Mouse (Mus musculus): ENCODE data around the gene Elavl3.

DNA sequence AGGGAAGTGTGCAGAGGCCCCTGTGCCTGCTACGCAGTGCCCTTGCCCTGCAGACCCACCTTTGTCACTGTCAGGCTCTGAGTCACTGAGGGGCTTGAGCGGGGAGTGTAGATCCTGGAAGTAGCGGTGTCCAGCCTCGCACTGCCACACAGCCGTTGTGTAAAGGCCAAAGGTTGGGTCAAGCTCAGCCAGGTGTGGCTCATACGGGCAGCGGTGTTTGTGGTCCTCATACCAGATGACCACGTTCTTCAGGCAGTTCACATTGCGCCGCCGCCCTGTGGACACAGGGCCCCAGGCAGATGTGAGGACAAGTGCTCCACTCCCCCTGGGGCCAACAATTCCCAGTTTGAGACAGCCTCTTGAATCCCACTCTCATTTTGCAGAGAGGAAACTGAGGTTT, 13.8 kb upstream of the Elavl3 start:
- TF ChIP-seq CTCF (IDR thresholded peaks at IDR 0.05; ENCODE audit: extremely low read depth, insufficient read depth, insufficient read length, insufficient replicate concordance) (no peak), POLR2A (IDR thresholded peaks at IDR 0.05; ENCODE audit: low read depth, low read length) (no peak)

Measured in spleen, adult 2 months (tissue).